Mouse (Mus musculus): ENCODE data around the gene Lmtk3.

Gene Lmtk3

GRCm38 (mm10) chr7:45783511-45784091 lies at the start of gene Lmtk3:
TSS of gene Lmtk3 (plus strand) at chr7:45783738.
- peak in 1 of 2 experiments; percentile 50 for DNase-seq (ENCODE audit: low spot score in 2 of 2)

- DNase-seq (ENCODE audit: low spot score in 2 of 2): peak; percentile 53 to 64
Measured at GRCm38 (mm10) chr7:45739162-45739763, 44.3 kb upstream of the Lmtk3 start.

- DNase-seq (ENCODE audit: low spot score in 2 of 2): no peak
Measured at GRCm38 (mm10) chr7:45739820-45740219, 43.7 kb upstream of the Lmtk3 start.

- no peak for DNase-seq (ENCODE audit: low spot score in 2 of 2)
Measured at GRCm38 (mm10) chr7:45741308-45741707, 42.2 kb upstream of the Lmtk3 start.

- DNase-seq (ENCODE audit: low spot score in 2 of 2): no peak
Measured at GRCm38 (mm10) chr7:45741777-45742176, 41.8 kb upstream of the Lmtk3 start.

GRCm38 (mm10) chr7:45742338-45742737 lies 41.2 kb upstream of the Lmtk3 start:
- DNase-seq (ENCODE audit: low spot score in 2 of 2): no peak

- peak; percentile 26 to 53 for DNase-seq (ENCODE audit: low spot score in 2 of 2)
Measured at GRCm38 (mm10) chr7:45744387-45744786, 39.2 kb upstream of the Lmtk3 start.

- DNase-seq (ENCODE audit: low spot score in 2 of 2): no peak
Measured at GRCm38 (mm10) chr7:45746518-45746917, 37.0 kb upstream of the Lmtk3 start.

GRCm38 (mm10) chr7:45747450-45747849 lies 36.1 kb upstream of the Lmtk3 start:
- DNase-seq (ENCODE audit: low spot score in 2 of 2): no peak

- DNase-seq (ENCODE audit: low spot score in 2 of 2): no peak
Measured at GRCm38 (mm10) chr7:45748110-45748509, 35.4 kb upstream of the Lmtk3 start.

- DNase-seq (ENCODE audit: low spot score in 2 of 2): no peak
Measured at GRCm38 (mm10) chr7:45749401-45749800, 34.1 kb upstream of the Lmtk3 start.

- no peak for DNase-seq (ENCODE audit: low spot score in 2 of 2)
Measured at GRCm38 (mm10) chr7:45750162-45750561, 33.4 kb upstream of the Lmtk3 start.

GRCm38 (mm10) chr7:45755703-45756102 lies 27.8 kb upstream of the Lmtk3 start:
- no peak for DNase-seq (ENCODE audit: low spot score in 2 of 2)

- DNase-seq (ENCODE audit: low spot score in 2 of 2): peak; percentile 48 to 55
Measured at GRCm38 (mm10) chr7:45759400-45759799, 24.1 kb upstream of the Lmtk3 start.

- no peak for DNase-seq (ENCODE audit: low spot score in 2 of 2)
Measured at GRCm38 (mm10) chr7:45760151-45760550, 23.4 kb upstream of the Lmtk3 start.

GRCm38 (mm10) chr7:45765995-45766394 lies 17.5 kb upstream of the Lmtk3 start:
- no peak for DNase-seq (ENCODE audit: low spot score in 2 of 2)

- no peak for DNase-seq (ENCODE audit: low spot score in 2 of 2)
Measured at GRCm38 (mm10) chr7:45766764-45767163, 16.8 kb upstream of the Lmtk3 start.

- DNase-seq (ENCODE audit: low spot score in 2 of 2): no peak
Measured at GRCm38 (mm10) chr7:45767500-45767899, 16.0 kb upstream of the Lmtk3 start.

GRCm38 (mm10) chr7:45770427-45771082 lies 13.0 kb upstream of the Lmtk3 start:
- no peak for DNase-seq (ENCODE audit: low spot score in 2 of 2)

- DNase-seq (ENCODE audit: low spot score in 2 of 2): no peak
Measured at GRCm38 (mm10) chr7:45771101-45771500, 12.4 kb upstream of the Lmtk3 start.

GRCm38 (mm10) chr7:45775237-45775636 lies 8.3 kb upstream of the Lmtk3 start:
- no peak for DNase-seq (ENCODE audit: low spot score in 2 of 2)

GRCm38 (mm10) chr7:45779081-45779641 lies 4.4 kb upstream of the Lmtk3 start:
- no peak for DNase-seq (ENCODE audit: low spot score in 2 of 2)

- DNase-seq (ENCODE audit: low spot score in 2 of 2): no peak
Measured at GRCm38 (mm10) chr7:45782271-45782670, 1.3 kb upstream of the Lmtk3 start.
